Mouse (Mus musculus) thymus, postnatal 25 days (tissue): Measurements from ENCODE around the gene H2-Ob.
A peak's percentile ranks its signal among the peaks of the same experiment; 100 is the strongest.
"Not testable (repeated sequence)": the region's sequence is repeated elsewhere in the genome, so short reads cannot be mapped to it uniquely, and the experiment has no call there.

Experiments
- DNase-seq: peaks from one replicate; pipeline ENCODE4 v3.0.0; 2022

H2-Ob gene

DNA sequence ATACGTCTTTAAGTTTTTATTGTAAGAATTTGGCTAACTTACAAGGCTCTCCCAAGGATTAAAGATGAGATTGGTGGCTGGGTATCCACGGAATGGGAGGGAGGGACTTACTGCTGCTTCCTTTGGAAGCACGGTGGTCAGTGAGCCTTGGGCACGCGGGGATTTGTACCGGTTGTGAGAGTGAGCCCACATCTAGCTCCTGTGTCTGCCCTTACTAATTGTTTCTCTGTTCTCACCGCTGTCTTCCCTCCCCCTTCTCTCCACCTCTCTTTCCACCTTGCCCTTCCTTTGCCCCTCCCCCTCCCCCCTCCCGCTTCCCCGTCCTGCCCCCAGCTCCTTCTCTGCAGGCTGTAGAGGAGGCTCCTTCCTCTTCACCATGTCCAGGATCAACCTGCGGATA is 30.3 kb upstream of the H2-Ob start:
- DNase-seq = no peak

GRCm38 (mm10) chr17:34209680-34210079 is 29.0 kb upstream of the H2-Ob start:
- peak; percentile 51 for DNase-seq

- peak; percentile 70 for DNase-seq
Measured at GRCm38 (mm10) chr17:34210599-34210998, 28.1 kb upstream of the H2-Ob start.

DNA sequence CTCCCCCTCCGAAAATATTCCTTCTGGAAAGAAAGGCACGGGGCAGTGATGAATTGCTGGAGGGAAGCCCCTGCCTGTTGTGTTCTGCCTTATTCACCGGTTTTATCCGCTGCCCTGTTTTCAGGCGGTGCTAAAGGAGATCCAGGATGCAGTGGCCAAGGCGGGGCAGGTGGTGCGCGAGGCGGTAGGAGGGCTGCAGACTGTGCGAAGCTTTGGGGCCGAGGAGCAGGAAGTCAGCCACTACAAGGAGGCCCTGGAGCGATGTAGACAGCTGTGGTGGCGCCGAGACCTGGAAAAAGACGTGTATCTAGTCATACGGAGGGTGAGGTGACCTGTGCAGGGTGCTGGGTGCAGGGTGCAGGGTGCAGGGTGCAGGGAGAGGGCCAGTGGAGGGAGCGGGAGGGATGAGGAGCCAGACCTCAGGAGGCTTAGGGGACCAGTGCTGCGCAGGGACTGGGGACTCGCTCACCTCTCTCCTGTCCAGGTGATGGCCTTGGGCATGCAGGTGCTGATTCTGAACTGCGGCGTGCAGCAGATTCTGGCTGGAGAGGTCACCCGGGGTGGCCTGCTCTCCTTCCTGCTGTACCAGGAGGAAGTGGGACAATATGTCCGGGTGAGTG is 26.8 kb upstream of the H2-Ob start:
- DNase-seq = peak; percentile 85

DNA sequence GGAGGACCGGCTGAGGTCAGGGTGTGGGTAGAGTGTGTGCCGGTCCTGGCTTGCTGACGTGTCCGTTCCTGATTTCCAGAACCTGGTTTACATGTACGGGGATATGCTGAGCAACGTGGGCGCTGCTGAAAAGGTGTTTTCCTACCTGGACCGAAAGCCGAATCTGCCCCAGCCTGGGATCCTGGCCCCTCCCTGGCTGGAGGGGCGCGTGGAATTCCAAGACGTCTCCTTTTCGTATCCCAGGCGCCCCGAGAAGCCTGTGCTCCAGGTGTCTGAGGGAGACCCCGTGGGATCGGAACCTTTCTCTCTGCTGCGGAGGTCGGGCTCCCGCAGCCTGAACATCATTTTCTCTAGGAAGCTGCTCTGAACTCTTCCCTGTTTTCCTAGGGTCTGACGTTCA is 24.8 kb upstream of the H2-Ob start:
- peak; percentile 1 for DNase-seq

DNA sequence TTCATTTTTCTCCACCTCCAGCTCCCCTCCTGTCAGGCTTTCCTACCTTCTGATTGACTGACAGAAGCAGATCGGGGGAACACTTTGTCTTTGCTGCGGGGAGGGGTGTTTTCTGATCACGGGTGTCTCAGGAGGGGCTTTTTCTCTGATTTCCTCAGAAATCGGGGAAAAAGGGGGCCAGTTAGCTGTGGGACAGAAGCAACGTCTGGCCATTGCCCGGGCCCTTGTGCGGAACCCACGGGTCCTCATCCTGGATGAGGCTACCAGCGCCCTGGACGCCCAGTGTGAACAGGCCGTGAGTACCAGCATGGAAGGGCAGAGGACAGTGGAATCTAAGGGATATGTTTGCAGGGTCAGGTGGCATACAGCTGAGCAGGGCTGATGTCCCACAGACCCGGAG is 23.5 kb upstream of the H2-Ob start:
- peak; percentile 0 for DNase-seq

DNA sequence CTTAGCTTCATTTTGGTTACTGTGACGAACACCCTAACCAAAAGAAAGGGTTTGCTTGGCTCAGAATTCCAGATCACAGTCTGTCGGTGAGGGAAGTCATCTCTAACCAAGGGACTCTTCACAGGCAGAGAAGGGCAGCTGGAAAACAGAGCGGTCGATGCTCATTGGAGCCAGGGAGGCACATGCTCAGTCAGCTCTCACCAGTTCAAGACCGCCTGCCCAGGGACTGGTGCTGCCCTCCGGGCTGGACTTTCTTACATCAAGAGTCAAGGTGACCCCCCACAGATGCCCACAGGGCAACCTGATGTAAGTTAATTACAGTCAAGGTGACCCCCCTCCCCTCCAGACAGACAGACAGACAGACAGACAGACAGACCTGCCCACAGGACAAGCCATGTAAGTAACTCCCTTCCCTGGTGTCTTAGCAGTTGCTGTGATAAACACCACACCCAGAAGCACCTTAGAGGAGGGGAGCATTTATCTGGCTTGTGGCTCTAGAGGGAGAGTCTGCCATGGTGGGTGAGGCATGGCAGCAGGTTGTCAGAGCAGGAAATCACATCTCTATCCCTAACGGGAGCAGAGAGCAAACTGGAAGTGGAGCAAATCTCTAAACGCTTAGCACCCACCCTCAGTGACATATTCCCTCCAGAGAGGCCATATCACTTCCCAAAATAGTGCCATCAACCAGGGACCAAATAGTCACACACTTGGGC is 21.3 kb upstream of the H2-Ob start:
- DNase-seq = peak; percentile 4

DNA sequence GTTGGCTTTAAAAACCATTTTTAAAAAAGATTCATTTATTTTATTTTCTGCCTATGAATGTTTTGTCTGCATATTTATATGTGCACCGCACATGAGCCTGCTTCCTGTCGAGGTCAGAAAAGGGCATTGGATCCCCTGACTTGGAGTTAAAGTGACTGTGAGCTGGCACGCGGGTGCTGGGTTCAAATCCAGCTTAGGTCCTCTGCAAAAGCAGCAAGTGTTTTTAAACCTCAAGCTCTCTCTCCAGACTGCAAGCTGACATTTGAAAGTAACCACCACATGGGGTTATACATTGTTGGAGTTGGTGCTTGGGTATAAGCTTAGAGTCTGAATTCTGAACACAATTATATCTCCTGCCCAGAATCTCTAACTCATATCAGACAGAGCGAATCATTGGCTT is 20.7 kb upstream of the H2-Ob start:
- DNase-seq = no peak

DNA sequence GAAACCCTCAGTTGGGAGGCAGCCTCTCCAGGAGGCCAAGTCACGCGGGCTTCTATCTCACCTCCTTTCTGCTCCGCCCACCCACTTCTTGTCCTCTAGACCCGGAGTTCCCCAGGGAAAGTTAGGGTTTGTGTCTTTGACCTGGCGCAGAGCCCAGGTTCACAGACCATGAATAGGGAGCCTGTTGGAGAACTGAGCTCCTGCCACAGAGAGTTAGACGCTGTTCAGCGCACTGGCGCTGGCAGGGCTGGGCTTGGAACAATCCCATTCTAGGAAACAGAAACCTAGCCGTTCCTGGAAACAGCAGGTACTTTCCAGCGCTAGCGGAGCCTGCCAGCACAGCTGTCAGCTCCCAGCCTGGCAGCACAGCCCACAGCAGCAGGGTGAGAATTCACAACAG is 20.0 kb upstream of the H2-Ob start:
- DNase-seq = no peak

DNA sequence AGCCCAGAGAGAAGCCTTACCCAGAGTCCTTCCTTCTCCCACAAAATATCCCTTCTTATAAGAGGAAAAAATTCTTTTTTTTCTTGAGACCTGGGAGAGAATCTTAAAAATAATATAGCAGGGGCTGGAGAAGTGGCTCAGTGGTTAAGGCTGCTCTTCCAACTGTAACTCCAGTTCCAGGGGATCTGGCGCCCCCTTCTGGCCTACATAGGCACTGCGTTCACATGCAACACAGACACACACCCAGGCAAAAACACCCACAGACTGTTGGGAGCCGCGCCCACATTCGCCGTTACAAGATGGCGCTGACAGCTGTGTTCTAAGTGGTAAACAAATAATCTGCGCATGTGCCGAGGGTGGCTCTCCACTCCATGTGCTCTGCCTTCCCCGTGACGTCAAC is 19.6 kb upstream of the H2-Ob start:
- DNase-seq = peak; percentile 89

DNA sequence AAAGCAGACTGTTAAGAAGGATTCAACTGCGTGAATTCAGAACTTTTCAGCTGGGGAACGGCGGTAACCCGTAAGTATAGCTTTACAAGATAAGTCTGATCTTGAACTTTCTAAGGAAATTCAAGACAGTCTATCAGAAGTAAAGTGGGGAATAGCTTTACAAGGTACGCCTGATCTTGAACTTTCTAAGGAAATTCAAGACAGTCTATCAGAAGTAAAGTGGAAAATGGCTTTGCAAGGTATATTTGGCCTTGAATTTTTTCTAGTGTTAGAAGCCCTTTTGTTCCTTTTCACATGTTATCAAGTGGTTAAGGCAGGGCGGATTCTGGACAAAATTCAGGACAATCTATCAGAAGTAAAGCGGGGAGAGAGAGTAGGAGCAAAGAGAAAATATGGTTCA is 18.9 kb upstream of the H2-Ob start:
- not testable (repeated sequence) for DNase-seq

- DNase-seq = not testable (repeated sequence)
Measured at GRCm38 (mm10) chr17:34220401-34220800, 18.3 kb upstream of the H2-Ob start.

DNA sequence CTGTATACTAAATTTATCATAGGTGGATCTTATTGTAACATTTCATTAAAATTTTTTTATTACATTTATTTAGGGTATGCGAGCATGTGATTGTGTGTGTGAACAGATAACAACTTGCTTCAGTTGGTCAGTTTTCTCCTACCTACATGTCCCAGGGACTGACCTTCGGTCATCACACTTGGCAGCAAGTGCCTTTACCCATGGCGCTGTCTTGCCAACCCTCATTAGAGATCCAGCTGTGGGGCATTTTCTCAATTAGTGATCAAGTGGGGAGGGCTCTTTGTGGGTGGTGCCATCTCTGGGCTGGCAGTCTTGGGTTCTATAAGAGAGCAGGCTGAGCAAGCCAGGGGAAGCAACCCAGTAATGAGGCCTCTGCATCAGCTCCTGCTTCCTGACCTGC is 13.9 kb upstream of the H2-Ob start:
- DNase-seq = no peak

GRCm38 (mm10) chr17:34225426-34225825 is 13.3 kb upstream of the H2-Ob start:
- no peak for DNase-seq

DNA sequence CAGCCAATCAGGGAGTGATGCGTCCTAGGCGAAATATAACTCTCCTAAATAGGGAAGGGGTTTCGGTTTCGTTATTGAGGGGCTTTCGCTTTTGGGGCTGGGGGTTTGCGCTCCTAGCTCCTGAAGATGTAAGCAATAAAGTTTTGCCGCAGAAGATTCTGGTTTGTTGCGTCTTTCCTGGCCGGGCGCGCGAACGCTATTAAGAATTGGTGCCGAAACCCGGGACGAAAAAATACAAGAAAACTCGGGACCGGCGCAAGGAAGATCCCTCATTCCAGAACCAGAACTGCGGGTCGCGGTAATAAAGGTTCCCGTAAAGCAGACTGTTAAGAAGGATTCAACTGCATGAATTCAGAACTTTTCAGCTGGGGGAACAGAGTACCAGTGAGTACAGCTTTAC is 12.8 kb upstream of the H2-Ob start:
- not testable (repeated sequence) for DNase-seq

DNA sequence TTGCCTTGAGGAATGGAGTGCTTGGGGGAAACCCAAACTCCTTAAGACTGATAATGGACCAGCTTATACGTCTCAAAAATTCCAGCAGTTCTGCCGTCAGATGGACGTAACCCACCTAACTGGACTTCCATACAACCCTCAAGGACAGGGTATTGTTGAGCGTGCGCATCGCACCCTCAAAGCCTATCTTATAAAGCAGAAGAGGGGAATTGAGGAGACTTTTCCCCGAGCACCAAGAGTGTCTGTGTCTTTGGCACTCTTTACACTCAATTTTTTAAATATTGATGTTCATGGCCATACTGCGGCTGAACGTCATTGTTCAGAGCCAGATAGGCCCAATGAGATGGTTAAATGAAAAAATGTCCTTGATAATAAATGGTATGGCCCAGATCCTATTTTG is 7.7 kb upstream of the H2-Ob start:
- DNase-seq = not testable (repeated sequence)

- DNase-seq = not testable (repeated sequence)
Measured at GRCm38 (mm10) chr17:34232021-34232420, 6.7 kb upstream of the H2-Ob start.

- DNase-seq = peak; percentile 92
Measured at GRCm38 (mm10) chr17:34234926-34235325, 3.8 kb upstream of the H2-Ob start.

GRCm38 (mm10) chr17:34236691-34237090 is 2.0 kb upstream of the H2-Ob start:
- DNase-seq = no peak

DNA sequence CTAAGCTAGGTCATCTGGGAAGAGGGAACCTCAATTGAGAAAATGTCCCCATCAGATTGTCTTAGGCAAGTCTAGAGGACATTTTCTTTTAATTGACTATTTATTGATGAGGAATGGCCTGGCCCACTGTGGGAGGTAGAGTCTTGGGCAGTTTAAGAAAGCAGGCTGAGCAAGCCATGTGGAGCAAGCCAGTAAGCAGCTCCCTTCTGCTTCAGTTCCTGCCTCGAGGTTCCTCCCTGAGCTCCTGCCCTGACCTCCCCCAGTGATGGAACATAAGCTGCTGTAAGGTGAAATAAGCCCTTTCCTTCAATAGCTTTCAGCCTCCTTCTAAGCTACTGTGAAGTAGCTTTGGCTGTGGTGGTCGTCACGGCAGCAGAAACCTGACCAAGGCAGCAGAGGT is 962 bp upstream of the H2-Ob start:
- DNase-seq = no peak

DNA sequence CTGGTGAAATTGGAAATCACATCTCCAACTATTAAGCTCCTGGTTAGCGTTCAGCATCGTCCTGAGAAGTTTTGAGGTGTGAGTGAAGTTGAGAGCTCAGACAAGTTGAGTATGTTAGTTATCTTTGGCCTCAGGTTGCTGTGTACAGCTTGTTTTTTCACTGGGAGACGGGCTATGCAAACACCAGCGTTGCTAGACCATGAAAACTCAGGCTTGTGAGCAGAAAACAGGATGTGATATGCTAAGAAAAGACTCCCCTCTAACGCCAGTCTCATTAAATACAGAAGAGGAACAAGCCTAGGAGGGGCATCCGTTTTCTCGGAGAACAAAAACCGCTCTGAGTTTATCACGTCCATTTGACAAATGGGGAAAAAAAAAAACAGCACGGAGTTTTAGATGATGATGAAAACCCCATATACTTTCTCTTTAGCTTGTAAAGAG is 918 bp downstream of the H2-Ob start:
- DNase-seq = no peak

DNA sequence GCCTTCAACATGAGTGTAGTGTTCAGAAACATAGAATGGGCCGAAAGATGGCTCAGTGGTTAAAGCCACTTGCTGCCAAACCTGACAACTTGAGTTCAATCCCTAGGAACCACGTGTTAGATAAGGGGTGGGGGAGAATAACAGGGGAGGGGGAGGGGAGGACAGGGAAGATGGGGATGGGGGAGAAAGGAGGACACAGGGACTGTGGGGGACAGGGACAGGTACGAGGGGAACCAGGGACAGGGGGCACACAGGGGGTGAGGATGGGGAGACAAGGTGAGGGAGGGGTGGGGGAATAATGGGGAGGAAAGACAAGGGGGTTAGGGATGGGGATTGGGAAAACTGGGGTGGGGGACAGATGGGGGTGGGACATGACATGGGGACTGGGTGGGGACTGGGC is 1.7 kb downstream of the H2-Ob start:
- no peak for DNase-seq

GRCm38 (mm10) chr17:34240916-34241315 is 2.2 kb downstream of the H2-Ob start:
- no peak for DNase-seq

DNA sequence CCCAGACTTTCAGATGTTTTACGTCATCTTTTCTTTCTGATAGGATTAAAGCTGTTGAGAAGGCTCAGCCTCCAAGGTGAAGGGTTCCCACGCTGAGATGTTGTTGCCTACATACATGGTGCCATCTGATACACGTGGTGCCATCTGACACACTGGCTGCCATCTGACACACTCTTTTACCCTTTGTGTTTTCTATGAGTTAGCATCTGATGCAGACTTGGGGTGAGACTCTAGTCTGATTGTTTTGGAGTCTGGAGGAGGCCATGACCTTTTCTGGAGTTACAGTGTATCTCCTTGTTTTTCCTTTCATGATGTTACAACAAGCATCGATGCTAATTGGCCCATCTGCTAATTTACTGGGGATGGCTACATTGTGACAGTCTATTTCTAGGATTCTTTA is 6.0 kb downstream of the H2-Ob start:
- no peak for DNase-seq

DNA sequence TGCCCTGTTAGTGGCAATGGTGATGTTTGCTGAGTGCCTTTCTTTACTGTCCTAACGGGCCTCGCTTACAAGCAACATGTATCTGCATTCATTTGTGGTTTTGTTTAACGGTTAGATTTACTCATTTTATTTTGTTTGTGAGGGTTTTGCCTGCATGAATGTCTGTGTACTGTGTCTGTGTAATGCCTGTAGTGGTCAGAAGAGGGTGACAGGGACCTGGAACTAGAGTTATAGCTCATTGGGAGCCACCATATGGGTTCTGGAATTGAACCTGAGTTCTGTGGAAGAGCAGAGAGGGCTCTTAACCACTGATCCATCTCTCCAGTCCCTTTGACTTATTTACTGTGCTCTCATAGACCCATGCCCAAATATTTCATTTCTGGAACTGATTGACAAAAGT is 8.3 kb downstream of the H2-Ob start:
- no peak for DNase-seq
